Mouse (Mus musculus): Measurements from ENCODE around the gene Zfp423. TPM values are rescaled to one million over a fixed set of nuclear protein-coding genes. Genes with fewer than 3 reads are reported as not detected.

Zfp423 gene
- total RNA-seq, 1 experiment from 2014 or later = 22.0 TPM

DNA sequence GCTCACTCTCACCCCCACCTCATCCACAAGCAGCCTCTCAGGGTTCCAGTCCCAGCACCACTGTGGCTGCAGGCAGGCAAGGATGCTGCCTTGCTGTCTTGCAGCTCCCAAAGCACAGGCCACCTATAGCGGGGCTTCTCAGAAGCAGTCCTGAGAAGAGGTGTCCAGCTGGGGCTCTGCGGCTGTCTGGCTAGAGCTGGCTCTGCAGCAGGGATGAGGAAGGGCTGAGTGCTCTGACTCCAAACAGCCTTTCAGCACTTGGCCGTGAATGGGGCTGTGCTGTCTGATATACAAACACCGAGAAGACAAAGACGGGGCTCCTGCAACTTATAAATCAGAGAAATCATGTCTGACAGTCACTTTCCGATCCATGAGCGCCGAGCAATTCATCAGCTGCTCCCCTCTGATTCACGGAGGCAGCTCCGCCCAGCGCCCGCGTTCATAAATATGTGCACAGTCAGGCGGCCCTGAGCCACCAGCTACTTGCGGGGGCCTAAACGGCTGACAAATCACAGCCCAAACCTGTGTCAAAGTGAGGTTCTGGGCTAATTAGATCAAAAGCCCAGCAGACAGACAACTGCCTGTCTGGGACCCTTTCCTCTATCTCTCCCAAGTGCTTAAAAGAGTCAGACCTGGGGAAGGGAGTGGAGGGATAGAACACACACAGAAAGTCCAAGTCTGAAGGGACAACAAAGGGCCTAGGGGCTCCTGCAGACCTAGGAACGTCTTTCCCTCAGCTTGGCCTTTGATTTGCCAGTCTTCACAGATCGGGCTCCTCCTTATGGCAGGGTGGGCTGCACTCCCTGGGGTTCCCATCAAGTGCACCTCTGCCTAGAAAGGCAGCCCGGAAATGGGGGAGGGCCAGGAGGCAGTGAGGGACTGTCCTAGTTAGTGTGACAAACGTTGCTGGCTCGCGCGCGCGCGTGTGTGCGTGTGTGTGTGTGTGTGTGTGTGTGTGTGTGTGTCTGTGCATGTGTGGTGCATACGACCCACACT lies 269.0 kb downstream of the Zfp423 start:
- DNase-seq = peak; percentile 77

DNA sequence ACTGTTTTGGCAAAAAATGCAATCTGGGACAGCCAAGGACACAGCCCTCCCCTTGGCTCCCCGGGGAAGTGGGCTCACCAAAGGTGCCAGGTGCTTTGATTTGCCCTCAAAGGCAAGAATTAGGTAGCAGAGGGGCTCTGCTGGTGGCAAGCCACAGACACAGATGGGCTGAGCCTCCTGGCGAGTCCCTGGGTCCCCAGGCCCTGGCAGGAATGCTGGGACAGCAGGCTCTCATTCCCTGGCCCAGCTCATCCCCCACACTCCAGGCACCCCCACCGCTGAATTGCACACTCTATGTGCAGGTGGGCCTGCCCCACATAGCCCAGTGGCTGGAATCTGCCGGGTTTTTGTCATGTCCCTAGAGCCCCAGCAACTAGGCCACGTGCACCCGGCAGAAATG lies 270.2 kb downstream of the Zfp423 start:
- DNase-seq = no peak

DNA sequence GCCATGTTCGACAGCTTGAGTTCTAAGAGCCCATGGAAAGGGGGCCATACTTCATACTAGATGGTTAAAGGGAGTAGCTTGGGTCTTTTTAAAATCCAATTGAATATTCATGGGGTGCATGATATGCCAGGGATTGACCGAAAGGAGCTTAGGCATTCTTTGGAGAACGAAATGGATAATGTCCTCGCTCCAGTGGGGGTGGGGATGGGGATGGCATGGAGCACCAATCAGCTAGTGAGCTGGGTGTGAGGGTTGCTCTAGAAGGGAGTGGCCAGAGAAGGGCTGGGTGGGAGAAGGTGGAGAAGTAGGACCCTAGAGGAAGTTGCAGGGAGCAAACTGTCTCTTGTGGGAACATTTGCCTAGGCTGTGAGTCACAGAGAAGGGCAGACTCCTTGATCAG lies 271.0 kb downstream of the Zfp423 start:
- DNase-seq = no peak

DNA sequence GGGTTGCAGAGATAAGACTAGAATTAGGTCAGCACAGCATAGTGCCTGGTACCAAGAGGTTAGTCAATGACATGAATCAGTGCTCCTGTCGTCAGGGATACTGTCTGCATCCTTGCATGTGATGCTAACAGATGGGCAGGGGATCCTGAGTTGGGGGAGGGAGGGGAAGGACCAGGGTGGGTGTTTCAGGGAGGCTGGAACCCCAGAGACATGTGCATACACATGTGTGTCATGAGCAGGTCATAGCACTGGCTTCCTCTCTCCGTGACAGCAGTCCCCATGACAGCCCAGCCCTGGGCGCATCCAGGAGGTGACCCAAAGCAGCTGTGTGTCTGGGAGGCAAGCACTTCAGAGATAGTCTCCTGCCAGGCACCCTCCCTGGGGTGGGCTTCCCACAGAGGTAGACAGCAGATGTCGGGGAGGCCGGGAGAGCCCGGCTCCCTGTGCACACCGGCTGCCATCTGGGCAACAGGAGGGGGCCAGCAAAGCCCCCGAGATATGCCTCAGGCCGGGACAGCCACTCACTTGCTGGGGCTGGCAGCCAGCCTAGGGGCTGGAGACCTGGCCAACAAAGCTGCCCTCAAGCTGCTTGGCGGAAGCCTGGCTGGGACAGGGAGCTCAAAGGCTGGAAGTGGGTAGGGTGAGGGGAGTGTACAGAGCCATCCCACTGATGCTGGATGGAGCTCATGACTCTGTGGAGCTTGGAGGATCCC lies 272.3 kb downstream of the Zfp423 start:
- DNase-seq = no peak

DNA sequence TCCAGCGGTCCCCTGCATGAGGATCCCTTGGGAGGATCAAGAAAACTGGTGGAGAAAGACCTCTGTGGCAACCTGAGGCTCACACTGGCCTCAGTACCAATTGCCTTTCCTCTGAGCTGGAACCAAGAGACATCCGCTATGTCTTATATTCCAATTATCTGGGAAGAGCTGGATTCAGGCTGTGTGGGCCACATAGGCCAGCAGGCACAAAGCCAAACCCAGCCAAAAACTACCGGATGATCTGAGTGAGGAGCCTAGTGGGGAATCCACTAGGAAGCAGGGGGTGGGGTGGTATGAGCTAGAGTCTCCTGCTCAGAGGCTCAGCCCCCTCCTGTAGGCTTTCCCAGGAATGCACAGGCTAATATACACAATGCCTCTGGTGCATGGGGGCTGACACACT lies 273.4 kb downstream of the Zfp423 start:
- DNase-seq = no peak

DNA sequence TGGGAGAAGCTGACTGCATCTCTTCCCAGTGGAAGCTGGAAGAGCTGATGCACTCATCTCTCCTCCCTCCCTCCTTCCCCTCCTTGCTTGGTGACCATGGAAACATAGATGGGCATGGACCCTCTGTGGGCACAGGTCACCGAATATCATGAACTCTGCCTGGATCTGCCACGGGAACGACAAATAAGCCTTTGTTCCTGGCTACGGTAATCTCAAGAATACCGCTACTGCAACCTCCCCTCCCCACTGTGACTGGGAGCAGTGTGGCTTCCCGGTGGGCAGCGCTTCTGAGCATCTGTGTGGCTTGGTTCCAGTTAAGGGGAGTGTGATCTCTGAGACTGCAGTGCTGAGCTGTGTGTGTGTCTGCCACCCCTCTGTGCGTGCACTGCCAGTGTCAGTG lies 274.0 kb downstream of the Zfp423 start:
- DNase-seq = no peak

DNA sequence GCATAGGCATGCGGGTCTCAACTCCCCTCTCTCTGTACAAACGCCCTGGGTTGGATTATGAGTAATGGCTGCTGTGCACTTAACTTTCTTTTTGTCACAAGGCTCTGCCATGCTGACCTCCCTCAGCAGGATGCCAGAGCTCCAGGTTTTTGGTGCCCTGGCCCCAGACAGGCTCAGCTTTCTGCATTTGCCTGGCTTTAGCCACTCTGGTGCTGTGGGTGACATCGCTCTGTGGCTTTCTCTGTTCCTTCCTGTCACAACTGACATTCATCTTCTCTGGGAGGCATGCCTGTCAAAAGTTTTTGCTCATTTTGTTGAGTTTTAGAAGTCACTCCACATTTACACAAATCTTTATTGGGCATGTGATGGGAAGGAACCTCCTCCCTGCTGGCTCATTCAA lies 277.3 kb downstream of the Zfp423 start:
- DNase-seq = no peak

DNA sequence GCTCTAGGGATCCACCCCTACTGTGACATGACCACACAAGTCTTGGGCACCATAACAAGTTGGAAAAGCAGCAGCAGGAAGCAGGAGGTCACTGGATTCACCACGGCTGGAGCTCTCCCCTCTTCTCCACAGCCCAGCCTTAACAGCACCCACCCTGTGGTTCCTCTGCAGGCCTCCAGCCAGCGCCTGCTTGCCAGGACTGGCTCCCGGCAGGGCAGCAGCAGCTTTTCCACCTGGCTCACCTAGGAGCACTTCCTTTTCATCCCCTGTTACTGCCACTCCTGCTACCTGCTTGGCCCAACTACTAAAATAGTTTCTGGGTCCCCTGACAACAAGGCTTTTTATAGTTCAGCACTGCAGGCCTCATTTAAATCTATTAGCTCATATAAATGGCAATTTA lies 279.4 kb downstream of the Zfp423 start:
- no peak for DNase-seq

DNA sequence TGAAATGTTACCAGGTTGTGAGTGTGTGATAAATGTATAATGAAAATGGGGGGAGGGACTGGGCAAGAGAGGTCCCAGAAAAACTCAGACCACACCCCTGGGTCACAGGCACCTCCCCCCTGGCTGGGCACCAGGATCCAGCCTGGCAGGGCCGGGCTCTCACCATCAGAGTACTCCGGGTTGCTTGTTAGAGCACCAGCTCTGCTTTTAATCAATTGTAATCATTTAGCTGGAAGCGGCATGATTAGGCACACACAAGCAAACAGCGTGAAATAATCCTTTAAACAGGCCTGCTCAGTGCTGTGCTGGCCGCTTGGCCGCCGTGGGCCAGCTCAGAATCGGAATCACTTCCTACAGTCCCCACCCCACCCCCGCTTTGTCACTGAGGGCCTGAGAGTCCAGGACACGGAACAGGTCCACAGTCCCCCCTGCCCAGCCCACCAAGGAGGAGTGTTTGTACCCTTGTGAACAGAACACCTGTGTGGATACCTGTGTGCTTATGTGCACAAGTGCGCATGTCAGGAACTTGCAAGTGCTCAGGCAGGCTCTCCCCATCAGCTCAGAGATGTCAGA lies 279.9 kb downstream of the Zfp423 start:
- no peak for DNase-seq

DNA sequence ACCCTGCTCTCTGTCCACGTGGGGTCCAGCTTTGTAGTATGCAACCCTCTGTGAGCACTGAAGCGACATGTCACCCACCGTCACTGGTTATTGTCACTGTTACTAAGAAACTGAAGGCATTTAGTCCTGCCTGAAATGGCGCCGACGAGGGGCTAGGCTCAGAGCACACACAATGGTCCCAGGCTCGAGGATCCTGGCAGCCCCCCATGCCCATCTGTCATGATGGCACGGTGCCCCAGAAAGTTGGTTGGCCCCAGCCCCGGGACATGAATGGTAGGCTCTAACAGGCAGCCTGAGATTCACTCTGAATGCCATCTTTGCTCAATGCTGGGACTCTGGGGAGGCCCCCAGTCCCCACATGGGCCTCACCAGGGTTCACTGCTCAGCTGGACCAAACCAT lies 284.0 kb downstream of the Zfp423 start:
- DNase-seq = no peak

DNA sequence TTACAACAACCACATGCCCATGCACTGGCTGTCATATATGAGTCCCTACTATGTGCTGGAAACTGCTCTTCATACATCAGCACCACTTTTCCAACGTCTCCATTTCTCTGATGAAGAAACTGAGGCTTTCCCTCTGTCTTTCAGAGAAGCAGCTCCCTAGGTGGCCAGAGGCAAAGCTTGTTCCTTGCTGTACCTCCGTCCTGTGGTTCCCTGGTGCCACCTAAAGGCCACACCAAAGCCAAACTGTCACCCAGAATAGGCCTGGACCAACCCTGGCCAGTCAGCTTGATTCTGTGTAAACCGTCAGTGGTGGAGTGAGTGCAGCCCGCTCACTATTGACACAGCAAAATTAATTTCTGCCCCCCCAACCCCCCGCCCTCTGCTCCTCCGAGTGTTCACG lies 285.2 kb downstream of the Zfp423 start:
- no peak for DNase-seq

DNA sequence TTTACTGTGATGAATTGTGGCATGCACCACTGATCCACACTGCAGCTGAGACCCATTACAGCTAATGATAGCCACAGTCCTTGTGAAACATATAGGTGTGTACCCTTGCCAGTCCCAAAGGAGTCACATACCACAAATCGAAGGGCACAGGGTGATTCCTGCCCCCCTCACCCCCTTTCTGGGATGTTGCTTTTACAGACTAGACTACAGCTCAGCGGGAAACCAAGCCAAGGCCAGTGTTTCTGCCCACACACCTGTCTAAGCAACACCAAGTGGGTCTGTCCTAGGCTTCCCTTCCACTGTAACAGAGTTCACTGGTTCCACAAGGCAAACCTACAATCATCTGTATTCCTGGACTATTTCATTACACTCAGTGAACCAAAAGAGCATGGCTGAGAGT lies 287.2 kb downstream of the Zfp423 start:
- no peak for DNase-seq

DNA sequence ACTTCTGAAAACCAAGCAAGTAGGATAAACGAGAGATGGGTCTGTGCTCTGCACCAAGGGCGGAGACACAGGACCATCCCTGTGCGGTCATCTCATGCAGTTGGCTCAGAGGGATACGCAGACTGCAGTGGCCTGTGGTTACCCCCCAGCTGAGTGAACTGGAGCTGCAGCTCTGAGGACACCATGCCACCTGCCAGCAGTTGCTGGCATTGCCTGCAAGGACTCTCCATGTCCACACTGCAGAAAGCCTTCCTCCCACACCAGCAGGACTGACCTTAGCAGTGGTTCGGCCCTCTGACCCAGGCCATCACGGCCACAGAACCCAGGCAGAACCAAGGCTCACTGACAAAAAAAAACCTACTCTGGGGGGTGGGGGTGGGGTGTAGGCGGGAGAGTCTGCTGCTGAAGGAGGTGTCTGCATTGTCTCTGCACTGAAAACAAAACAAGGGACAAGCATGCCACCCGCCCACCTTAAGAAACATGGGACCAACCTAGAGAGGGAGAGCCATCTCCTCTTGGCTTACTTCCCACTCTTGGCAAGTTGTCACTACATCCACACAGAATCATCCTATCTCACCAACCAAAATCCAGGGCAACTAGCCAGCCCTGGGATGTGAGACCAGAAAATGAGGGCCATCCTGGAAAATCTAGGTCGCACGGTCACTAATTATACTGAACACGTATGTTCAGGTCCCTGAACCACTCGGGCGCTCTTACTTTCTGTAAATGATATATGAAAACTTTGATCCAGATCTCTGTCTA lies 288.0 kb downstream of the Zfp423 start:
- no peak for DNase-seq

DNA sequence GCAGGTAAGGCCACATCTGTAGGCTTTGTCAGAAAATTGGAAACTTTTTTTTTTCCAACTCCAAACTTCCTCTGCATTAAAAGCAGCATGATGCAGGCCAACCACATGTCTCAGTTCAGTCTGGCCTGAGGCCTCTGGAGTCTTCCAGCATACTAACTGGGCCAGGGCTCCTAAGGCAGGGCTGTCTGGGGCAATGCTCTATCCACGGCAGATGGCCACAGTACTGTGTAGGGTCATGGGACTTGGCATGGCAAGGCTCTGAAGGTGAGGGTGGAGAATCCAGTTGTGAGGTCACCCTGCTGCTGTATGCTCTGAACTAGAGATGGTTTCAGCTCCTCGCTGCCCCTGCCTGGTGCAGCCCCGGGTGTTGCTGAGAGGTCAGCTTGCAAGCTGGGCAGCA lies 289.2 kb downstream of the Zfp423 start:
- DNase-seq = no peak

DNA sequence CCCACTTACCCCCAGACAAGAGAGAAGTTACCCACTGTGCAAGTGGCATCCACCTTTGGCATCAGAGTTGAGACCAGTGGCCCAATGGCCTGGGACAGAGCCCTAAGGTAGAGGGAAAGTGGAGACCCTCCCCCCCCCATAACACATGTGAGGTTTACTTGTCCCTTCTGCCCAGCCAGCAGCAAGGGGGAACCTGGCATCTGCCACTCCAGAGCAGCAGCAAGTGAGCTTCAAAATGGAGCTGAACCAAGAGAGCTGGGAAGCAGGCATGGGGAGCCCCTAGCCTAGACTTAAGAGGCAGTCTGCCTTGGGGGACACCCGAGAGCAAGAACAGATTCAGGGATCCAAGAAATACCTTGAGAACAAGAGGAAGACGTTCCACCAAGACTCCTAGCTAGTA lies 290.7 kb downstream of the Zfp423 start:
- no peak for DNase-seq

DNA sequence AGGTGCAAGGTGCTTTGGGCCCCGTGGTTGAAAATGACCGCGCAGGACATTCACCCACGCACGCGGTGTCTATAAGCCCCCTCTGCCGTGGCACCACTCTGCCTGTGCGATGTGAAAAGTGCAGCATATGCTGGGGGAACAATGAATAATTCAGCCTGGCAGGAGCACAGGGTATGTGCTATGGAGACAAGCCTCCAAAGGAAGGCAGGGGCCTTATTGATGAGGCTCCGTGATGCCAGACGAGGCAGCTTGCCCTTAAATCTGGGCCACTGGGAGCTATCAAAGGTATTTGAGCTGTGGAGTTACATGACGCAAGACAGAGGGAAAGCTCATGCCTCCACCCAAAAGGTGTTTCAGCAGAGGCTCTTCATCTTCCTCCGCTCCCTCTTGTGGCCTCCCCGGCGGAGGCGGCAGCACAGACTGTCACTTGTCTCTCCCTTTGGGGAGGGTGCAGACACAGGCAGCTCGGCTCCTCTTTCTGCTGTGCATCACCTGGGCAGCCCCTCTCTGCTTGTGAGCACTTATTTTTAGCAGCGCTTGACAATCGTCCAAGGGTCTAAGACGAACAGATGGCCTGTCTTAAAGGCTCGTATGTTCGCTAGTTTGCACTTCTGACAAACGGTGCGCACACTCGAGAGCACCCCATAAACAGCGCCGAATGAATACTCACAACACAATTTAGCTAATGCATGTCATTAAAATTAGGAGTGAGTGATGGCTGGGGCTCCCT lies 291.3 kb downstream of the Zfp423 start:
- no peak for DNase-seq

DNA sequence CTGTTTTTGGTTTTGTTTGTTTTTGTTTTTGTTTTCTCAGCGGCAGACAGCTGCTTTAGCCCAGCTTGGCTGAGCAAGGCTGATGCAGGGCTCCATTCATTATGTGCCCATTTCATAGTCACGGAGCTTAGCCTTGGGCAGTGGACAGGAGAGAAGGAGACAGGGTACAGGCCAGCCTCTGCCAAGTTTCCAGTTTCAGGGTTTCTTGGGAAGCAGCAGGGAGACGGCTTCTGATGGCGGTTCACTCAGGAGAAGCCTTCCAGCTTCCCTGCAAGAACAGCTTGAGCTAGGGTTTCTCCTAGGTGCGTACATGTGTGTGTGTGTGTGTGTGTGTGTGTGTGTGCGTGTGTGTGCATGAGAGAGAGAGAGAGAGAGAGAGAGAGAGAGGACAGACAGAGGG lies 292.1 kb downstream of the Zfp423 start:
- DNase-seq = no peak

DNA sequence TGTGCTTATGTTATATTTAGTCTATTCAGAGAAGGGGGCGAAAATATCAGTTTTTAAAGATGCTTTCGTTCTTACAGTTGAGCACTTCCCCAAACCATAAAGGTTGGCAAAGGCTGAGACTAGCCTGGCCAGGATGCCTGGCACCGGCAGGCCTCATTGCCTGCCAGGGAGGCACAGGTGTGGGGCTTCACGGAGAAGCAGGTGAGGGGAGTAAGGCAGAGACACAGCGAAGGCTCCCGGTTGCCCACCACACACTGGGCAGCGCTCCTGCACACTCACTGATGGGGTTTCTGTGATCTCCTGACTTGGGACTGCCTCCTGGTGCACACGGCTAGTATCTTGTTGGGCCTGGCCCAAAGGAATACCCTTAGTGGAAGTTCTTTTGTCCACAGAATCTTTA lies 294.1 kb downstream of the Zfp423 start:
- DNase-seq = no peak

DNA sequence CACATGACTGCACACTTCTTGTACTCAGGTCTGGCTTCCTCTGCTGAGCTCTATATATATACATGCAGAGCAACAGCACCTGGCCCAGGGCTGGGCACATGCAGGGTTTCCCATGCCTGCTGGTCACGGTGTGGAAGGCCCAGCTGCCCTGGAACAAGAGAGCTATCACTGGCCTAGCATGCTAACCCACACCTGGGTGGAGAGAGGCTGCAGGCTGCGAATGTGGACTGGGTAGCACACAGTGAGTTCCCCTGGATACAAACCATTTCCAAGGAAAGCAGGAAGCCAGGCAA lies 295.2 kb downstream of the Zfp423 start:
- DNase-seq = no peak

DNA sequence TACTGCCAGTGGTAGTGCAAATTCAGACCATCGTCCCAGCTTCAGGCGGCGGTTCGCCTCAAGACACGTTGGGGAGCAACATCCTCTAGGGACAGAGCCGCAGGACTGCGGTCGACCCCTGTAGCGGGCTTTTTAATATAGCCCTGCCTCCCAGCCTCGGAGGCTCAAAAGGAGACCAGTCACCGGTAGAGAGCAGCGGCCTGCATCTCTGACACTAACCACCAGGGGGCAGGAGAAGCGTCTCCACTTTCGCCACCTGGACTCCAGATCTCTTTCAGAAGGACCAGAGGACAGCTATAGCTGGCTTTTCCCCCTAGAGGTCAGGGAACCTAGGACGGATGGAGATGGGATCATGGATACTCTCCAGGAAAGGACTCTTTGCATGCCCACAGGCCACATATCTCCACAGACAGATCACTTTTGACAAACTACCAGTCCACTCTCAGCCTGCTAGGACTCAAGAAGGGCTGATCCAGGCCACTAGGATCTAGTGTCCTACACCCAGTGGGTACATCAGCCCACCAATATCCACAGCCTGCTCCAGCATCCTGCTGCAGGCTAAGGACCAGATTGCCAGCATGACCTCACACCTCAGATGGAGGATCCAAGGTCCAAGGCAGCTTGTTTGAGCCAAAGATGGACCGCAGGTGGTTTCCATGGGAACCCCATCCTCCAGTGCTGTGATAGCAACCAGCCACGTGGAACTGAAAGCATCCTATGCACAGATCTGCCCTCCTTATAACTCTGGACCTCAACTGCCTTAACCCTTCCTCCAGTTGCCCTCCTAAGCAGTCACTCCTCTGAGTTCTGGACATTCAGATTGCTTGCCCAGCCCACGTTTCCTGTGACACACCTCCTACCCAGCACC lies 295.8 kb downstream of the Zfp423 start:
- DNase-seq = peak; percentile 87

DNA sequence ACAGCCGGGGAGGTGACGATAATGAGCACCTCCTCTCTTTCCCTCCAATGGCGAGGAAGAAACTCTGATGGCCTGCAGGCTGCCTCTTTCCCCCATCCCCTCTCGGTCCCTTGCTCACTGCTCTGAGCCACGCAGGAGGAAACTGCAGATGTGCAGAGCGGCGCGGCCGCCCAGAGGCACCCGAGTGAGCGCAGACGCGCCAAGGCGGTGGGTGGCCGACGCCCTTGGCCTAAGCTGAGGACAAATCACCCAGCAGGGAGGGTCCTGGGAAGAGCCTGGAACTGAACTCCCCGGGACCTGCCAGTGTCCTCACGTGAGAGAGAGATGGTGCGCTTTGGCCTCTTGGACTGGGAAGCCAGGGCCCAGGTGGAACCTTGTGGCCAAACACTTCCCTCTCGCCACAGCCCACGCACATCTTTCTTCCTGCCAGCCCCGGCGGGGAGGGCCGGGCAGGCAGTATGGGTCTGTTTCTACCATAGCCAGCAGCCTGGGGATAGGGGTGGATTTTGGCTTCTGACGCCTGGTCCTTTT lies 296.5 kb downstream of the Zfp423 start:
- DNase-seq = peak; percentile 21
